Mouse (Mus musculus): ENCODE data around the gene Hes2. TPM values are rescaled to one million over a fixed set of nuclear protein-coding genes. Genes with fewer than 3 reads are reported as not detected.

The Hes2 gene
- total RNA-seq, 1 experiment, result 0.58 TPM

DNA sequence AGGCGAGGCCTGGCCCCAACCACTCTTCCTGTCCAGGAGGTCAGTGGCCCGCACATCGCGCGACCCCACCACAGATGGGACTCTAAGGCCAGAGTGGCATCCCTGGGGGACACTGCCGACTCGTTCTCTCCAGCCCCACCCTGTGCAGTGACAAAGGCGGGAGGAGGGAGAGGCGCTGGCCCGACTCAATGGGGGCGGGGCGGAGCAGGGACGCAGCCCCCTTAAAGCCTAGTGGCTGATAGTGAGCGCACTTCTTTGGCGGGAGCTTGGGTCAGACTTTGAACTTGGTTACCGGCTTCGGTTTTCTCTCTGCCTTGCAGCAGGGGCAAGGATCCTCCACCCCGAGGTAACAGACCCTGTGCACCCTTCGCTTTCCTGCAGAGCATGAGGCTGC is 615 bp downstream of the Hes2 start:
- DNase-seq (ENCODE audit: low read depth, low spot score), result no peak
- no peaks in the 10 kb centered on the region for H3K36me3 ChIP-seq (ENCODE audit: control insufficient read depth, insufficient read depth, low read length, poor library complexity, severe bottlenecking)
- H3K4me1 ChIP-seq (ENCODE audit: control insufficient read depth in 2 of 2, insufficient read depth in 2 of 2, low read length in 2 of 2, poor library complexity in 1 of 2), result peaks cover 2 to 3% of the 10 kb centered on the region in 2 experiments; a peak in 2 of 4 replicates
- H3K4me3 ChIP-seq (ENCODE audit: insufficient read depth in 1 of 2, low read depth in 1 of 2, low read length in 2 of 2, poor library complexity in 1 of 2, severe bottlenecking in 1 of 2), result peak overlapping the region; percentile 61 to 69
- H3K27ac ChIP-seq (ENCODE audit: insufficient read depth, low read depth, low read length, poor library complexity, severe bottlenecking), result no peak overlapping the region
- no peak overlapping the region for H3K9ac ChIP-seq (ENCODE audit: insufficient read depth, low read depth, low read length, poor library complexity, severe bottlenecking)
- in situ Hi-C loops (cut with MboI; ENCODE audit: low sequenced_read_pairs in 2 of 2, unreplicated experiment in 2 of 2), result no loop called here
- H3K9me3 ChIP-seq (ENCODE audit: control insufficient read depth, insufficient read depth, low read depth, low read length), result no peaks in the 10 kb centered on the region
- TF ChIP-seq HCFC1 (IDR thresholded peaks at IDR 0.05; ENCODE audit: borderline replicate concordance, insufficient read depth, low read length) (no peak), ZNF384 (IDR thresholded peaks at IDR 0.05; ENCODE audit: low read depth, low read length) (no peak), CHD2 (IDR thresholded peaks at IDR 0.05; ENCODE audit: low read depth, low read length) (no peak), MAFK (IDR thresholded peaks at IDR 0.05; ENCODE audit: insufficient read depth, low read depth, low read length) (no peak), ZC3H11A (IDR thresholded peaks at IDR 0.05; ENCODE audit: borderline replicate concordance, low read depth, low read length) (no peak)

- in situ Hi-C loops (cut with MboI; ENCODE audit: low sequenced_read_pairs in 2 of 2, unreplicated experiment in 2 of 2), result no loop called here
- H3K9me3 ChIP-seq (ENCODE audit: control insufficient read depth, insufficient read depth, low read depth, low read length), result no peaks in the 10 kb centered on the region
- no peak overlapping the region for H3K27ac ChIP-seq (ENCODE audit: insufficient read depth, low read depth, low read length, poor library complexity, severe bottlenecking)
- no peak for DNase-seq (ENCODE audit: low read depth, low spot score)
- TF ChIP-seq HCFC1 (IDR thresholded peaks at IDR 0.05; ENCODE audit: borderline replicate concordance, insufficient read depth, low read length) (no peak), CHD2 (IDR thresholded peaks at IDR 0.05; ENCODE audit: low read depth, low read length) (no peak), ZNF384 (IDR thresholded peaks at IDR 0.05; ENCODE audit: low read depth, low read length) (no peak), MAFK (IDR thresholded peaks at IDR 0.05; ENCODE audit: insufficient read depth, low read depth, low read length) (no peak), ZC3H11A (IDR thresholded peaks at IDR 0.05; ENCODE audit: borderline replicate concordance, low read depth, low read length) (no peak)
- peaks cover 3 to 4% of the 10 kb centered on the region in 2 experiments; a peak in 2 of 4 replicates for H3K4me1 ChIP-seq (ENCODE audit: control insufficient read depth in 2 of 2, insufficient read depth in 2 of 2, low read length in 2 of 2, poor library complexity in 1 of 2)
- no peak overlapping the region for H3K9ac ChIP-seq (ENCODE audit: insufficient read depth, low read depth, low read length, poor library complexity, severe bottlenecking)
- H3K4me3 ChIP-seq (ENCODE audit: insufficient read depth in 1 of 2, low read depth in 1 of 2, low read length in 2 of 2, poor library complexity in 1 of 2, severe bottlenecking in 1 of 2), result no peak overlapping the region
- no peaks in the 10 kb centered on the region for H3K36me3 ChIP-seq (ENCODE audit: control insufficient read depth, insufficient read depth, low read length, poor library complexity, severe bottlenecking)
Measured at GRCm38 (mm10) chr4:152160748-152161147, 2.1 kb downstream of the Hes2 start.

- TF ChIP-seq MAFK (IDR thresholded peaks at IDR 0.05; ENCODE audit: insufficient read depth, low read depth, low read length), result no peak
- TF ChIP-seq CHD2 (IDR thresholded peaks at IDR 0.05; ENCODE audit: low read depth, low read length), result no peak
- TF ChIP-seq ZNF384 (IDR thresholded peaks at IDR 0.05; ENCODE audit: low read depth, low read length), result no peak
- no peak for TF ChIP-seq HCFC1 (IDR thresholded peaks at IDR 0.05; ENCODE audit: borderline replicate concordance, insufficient read depth, low read length)
- no peak for TF ChIP-seq ZC3H11A (IDR thresholded peaks at IDR 0.05; ENCODE audit: borderline replicate concordance, low read depth, low read length)
- Histone ChIP-seq H3K36me3 (ENCODE audit: control insufficient read depth, insufficient read depth, low read length, poor library complexity, severe bottlenecking) (no peaks in the 10 kb centered on the region), H3K27ac (ENCODE audit: insufficient read depth, low read depth, low read length, poor library complexity, severe bottlenecking) (no peak overlapping the region), H3K9ac (ENCODE audit: insufficient read depth, low read depth, low read length, poor library complexity, severe bottlenecking) (no peak overlapping the region), H3K4me3 (ENCODE audit: insufficient read depth in 1 of 2, low read depth in 1 of 2, low read length in 2 of 2, poor library complexity in 1 of 2, severe bottlenecking in 1 of 2) (no peak overlapping the region), H3K9me3 (ENCODE audit: control insufficient read depth, insufficient read depth, low read depth, low read length) (no peaks in the 10 kb centered on the region), H3K4me1 (ENCODE audit: control insufficient read depth in 2 of 2, insufficient read depth in 2 of 2, low read length in 2 of 2, poor library complexity in 1 of 2) (peaks cover 3 to 4% of the 10 kb centered on the region in 2 experiments; a peak in 2 of 4 replicates)
- in situ Hi-C loops (cut with MboI; ENCODE audit: low sequenced_read_pairs in 2 of 2, unreplicated experiment in 2 of 2), result no loop called here
- DNase-seq (ENCODE audit: low read depth, low spot score), result no peak
Measured at GRCm38 (mm10) chr4:152161601-152162000, 2.9 kb downstream of the Hes2 start.

GRCm38 (mm10) chr4:152162748-152163147 is 4.1 kb downstream of the Hes2 start:
- Histone ChIP-seq H3K4me1 (ENCODE audit: control insufficient read depth in 2 of 2, insufficient read depth in 2 of 2, low read length in 2 of 2, poor library complexity in 1 of 2) (peaks cover 3 to 4% of the 10 kb centered on the region in 2 experiments; a peak in 2 of 4 replicates), H3K4me3 (ENCODE audit: insufficient read depth in 1 of 2, low read depth in 1 of 2, low read length in 2 of 2, poor library complexity in 1 of 2, severe bottlenecking in 1 of 2) (no peak overlapping the region), H3K27ac (ENCODE audit: insufficient read depth, low read depth, low read length, poor library complexity, severe bottlenecking) (no peak overlapping the region), H3K9me3 (ENCODE audit: control insufficient read depth, insufficient read depth, low read depth, low read length) (no peaks in the 10 kb centered on the region), H3K36me3 (ENCODE audit: control insufficient read depth, insufficient read depth, low read length, poor library complexity, severe bottlenecking) (no peaks in the 10 kb centered on the region), H3K9ac (ENCODE audit: insufficient read depth, low read depth, low read length, poor library complexity, severe bottlenecking) (no peak overlapping the region)
- in situ Hi-C loops (cut with MboI; ENCODE audit: low sequenced_read_pairs in 2 of 2, unreplicated experiment in 2 of 2), result no loop called here
- DNase-seq (ENCODE audit: low read depth, low spot score), result no peak
- TF ChIP-seq CHD2 (IDR thresholded peaks at IDR 0.05; ENCODE audit: low read depth, low read length) (no peak), ZC3H11A (IDR thresholded peaks at IDR 0.05; ENCODE audit: borderline replicate concordance, low read depth, low read length) (no peak), HCFC1 (IDR thresholded peaks at IDR 0.05; ENCODE audit: borderline replicate concordance, insufficient read depth, low read length) (no peak), ZNF384 (IDR thresholded peaks at IDR 0.05; ENCODE audit: low read depth, low read length) (no peak), MAFK (IDR thresholded peaks at IDR 0.05; ENCODE audit: insufficient read depth, low read depth, low read length) (no peak)

Data from ES-E14 (cell line).